In genomic region chr12:36216230-36216629, GRCm38 (mm10) we compare ENCODE assay signal across 20 mouse cellular contexts. TPM values are rescaled to one million over a fixed set of nuclear protein-coding genes. Genes with fewer than 3 reads are reported as not detected.
DNase-seq lines count a peak whose midpoint lies in the region; ATAC-seq and TF ChIP-seq lines count a peak whose summit lies in the region.
"Had no signal": no experiment of that assay in that cellular context is flagged by ENCODE, and none has a peak within 500 bp of the region (broad histone marks: within the 10 kb centered on the region; RNA-seq: fewer than 3 reads in every experiment).

No protein-coding gene starts in this region.

- TF ChIP-seq EP300 in lung, postnatal 0 days (IDR thresholded peaks at IDR 0.05): no peak

- WGBS in heart, embryonic 15.5 days: 50% methylated on average over 4 of the region's 4 CpGs
- 53% methylated on average over 4 of the region's 4 CpGs for WGBS in lung, postnatal 0 days
- WGBS in embryonic facial prominence, embryonic 15.5 days: 50% methylated on average over 4 of the region's 4 CpGs
- 58% methylated on average over 4 of the region's 4 CpGs for WGBS in stomach, embryonic 14.5 days

- no peaks in the 10 kb centered on the region for H3K4me1 ChIP-seq in heart, embryonic 15.5 days (replicated peaks)
- H3K4me1 ChIP-seq in lung, postnatal 0 days (ENCODE audit: insufficient read depth, low read depth, low read length): no peaks in the 10 kb centered on the region
- no peaks in the 10 kb centered on the region for H3K4me1 ChIP-seq in embryonic facial prominence, embryonic 15.5 days
- peaks cover 11% of the 10 kb centered on the region for H3K4me1 ChIP-seq in stomach, embryonic 14.5 days (ENCODE audit: control insufficient read depth, insufficient read depth, low read length)
- H3K4me1 ChIP-seq: forebrain, embryonic 10.5 days; neural tube, embryonic 13.5 days had no signal

- no peak overlapping the region for H3K4me3 ChIP-seq in heart, embryonic 15.5 days
- H3K4me3 ChIP-seq in lung, postnatal 0 days (ENCODE audit: low read depth, low read length): peak overlapping the region; percentile 40; the same call in 1 of the 2 replicates
- H3K4me3 ChIP-seq in embryonic facial prominence, embryonic 15.5 days (replicated peaks): no peak overlapping the region
- no peak overlapping the region for H3K4me3 ChIP-seq in stomach, embryonic 14.5 days (ENCODE audit: low read depth, low read length)
- H3K4me3 ChIP-seq: forebrain, embryonic 10.5 days; neural tube, embryonic 13.5 days had no signal

- no peak overlapping the region for H3K9ac ChIP-seq in heart, embryonic 15.5 days
- H3K9ac ChIP-seq in lung, postnatal 0 days (replicated peaks; ENCODE audit: low read depth): no peak overlapping the region
- no peak overlapping the region for H3K9ac ChIP-seq in embryonic facial prominence, embryonic 15.5 days
- no peak overlapping the region for H3K9ac ChIP-seq in stomach, embryonic 14.5 days (replicated peaks; ENCODE audit: low read depth, low read length)
- H3K9ac ChIP-seq: neural tube, embryonic 13.5 days had no signal

- no peaks in the 10 kb centered on the region for H3K9me3 ChIP-seq in heart, embryonic 15.5 days (replicated peaks)
- H3K9me3 ChIP-seq in lung, postnatal 0 days (ENCODE audit: low read length): no peaks in the 10 kb centered on the region
- H3K9me3 ChIP-seq in embryonic facial prominence, embryonic 15.5 days (replicated peaks): no peaks in the 10 kb centered on the region
- H3K9me3 ChIP-seq in stomach, embryonic 14.5 days (ENCODE audit: control insufficient read depth, low read depth, low read length): no peaks in the 10 kb centered on the region
- H3K9me3 ChIP-seq: forebrain, embryonic 10.5 days; neural tube, embryonic 13.5 days had no signal

- H3K36me3 ChIP-seq in heart, embryonic 15.5 days: no peaks in the 10 kb centered on the region
- H3K36me3 ChIP-seq in lung, postnatal 0 days (ENCODE audit: insufficient read depth, low read length): no peaks in the 10 kb centered on the region
- H3K36me3 ChIP-seq in embryonic facial prominence, embryonic 15.5 days: no peaks in the 10 kb centered on the region
- no peaks in the 10 kb centered on the region for H3K36me3 ChIP-seq in stomach, embryonic 14.5 days (ENCODE audit: control insufficient read depth, insufficient read depth, low read length)
- H3K36me3 ChIP-seq: forebrain, embryonic 10.5 days; neural tube, embryonic 13.5 days had no signal

- no peak for ATAC-seq in heart, embryonic 15.5 days (replicated peaks; ENCODE audit: insufficient number of reproducible peaks, insufficient read depth, low FRiP score, low read depth)
- ATAC-seq in lung, postnatal 0 days: no peak
- no peak for ATAC-seq in embryonic facial prominence, embryonic 15.5 days (ENCODE audit: insufficient number of reproducible peaks, low FRiP score, low TSS enrichment, low read depth)
- ATAC-seq in stomach, embryonic 14.5 days (ENCODE audit: insufficient number of reproducible peaks, insufficient read depth, low FRiP score, low read depth): peak; percentile 29; the same call in 1 of the 2 replicates

- TF ChIP-seq CTCF in lung, postnatal 0 days (IDR thresholded peaks at IDR 0.05): no peak

- no peaks in the 10 kb centered on the region for H3K27me3 ChIP-seq in heart, embryonic 15.5 days
- no peaks in the 10 kb centered on the region for H3K27me3 ChIP-seq in lung, postnatal 0 days (replicated peaks; ENCODE audit: insufficient read depth, low read length)
- H3K27me3 ChIP-seq in embryonic facial prominence, embryonic 15.5 days: no peaks in the 10 kb centered on the region
- no peaks in the 10 kb centered on the region for H3K27me3 ChIP-seq in stomach, embryonic 14.5 days (ENCODE audit: control insufficient read depth, insufficient read depth, low read length)
- H3K27me3 ChIP-seq: neural tube, embryonic 13.5 days had no signal

- no peak overlapping the region for H3K27ac ChIP-seq in heart, embryonic 15.5 days
- H3K27ac ChIP-seq in lung, postnatal 0 days (ENCODE audit: low read length): no peak overlapping the region
- no peak overlapping the region; the same call in 1 of the 2 replicates for H3K27ac ChIP-seq in embryonic facial prominence, embryonic 15.5 days (replicated peaks)
- no peak overlapping the region for H3K27ac ChIP-seq in stomach, embryonic 14.5 days (ENCODE audit: low read length)
- H3K27ac ChIP-seq: forebrain, embryonic 10.5 days; neural tube, embryonic 13.5 days had no signal

- H3K4me2 ChIP-seq in heart, embryonic 15.5 days: peak overlapping the region; percentile 24; the same call in 1 of the 2 replicates
- peak overlapping the region; percentile 52 for H3K4me2 ChIP-seq in lung, postnatal 0 days (replicated peaks; ENCODE audit: low read depth, low read length)
- 0 out of 2 replicates have a peak overlapping the region, but pooled peaks have one; percentile 8 for H3K4me2 ChIP-seq in embryonic facial prominence, embryonic 15.5 days (replicated peaks)
- 0 out of 2 replicates have a peak overlapping the region, but pooled peaks have one; percentile 25 for H3K4me2 ChIP-seq in stomach, embryonic 14.5 days (replicated peaks; ENCODE audit: low read depth, low read length)
- H3K4me2 ChIP-seq: liver, embryonic 11.5 days; neural tube, embryonic 13.5 days had no signal

- DNase-seq in heart, adult 18-20 months: no peak
- no peak for DNase-seq in lung, postnatal 0 days (ENCODE audit: low spot score)
- no peak for DNase-seq in lung, postnatal 36 days
- DNase-seq in layer of hippocampus, adult 11-12 months (ENCODE audit: low spot score): no peak
- no peak for DNase-seq in B cell, adult 2 months
- DNase-seq: cerebellum, adult 2 months; gastrocnemius, postnatal 25 days; kidney, adult 11 months; thymus, postnatal 36 days had no signal

RNA-seq across cellular contexts. Expression of gene Lrrc72, which starts 37.0 kb away (rescaled TPM):
- polyA plus RNA-seq in heart, embryonic 15.5 days (2015; fragmentation: Nextera tagmentation; extraction: Ambion mirVana): not detected in 2 replicates
- total RNA-seq in heart, adult 18-20 months (2021): not detected
- not detected in 2 replicates for polyA plus RNA-seq in lung, postnatal 0 days (2015; fragmentation: Nextera tagmentation; extraction: Ambion mirVana)
- 0.18 TPM in 1 of 2 replicates, not detected in the other for polyA plus RNA-seq in embryonic facial prominence, embryonic 15.5 days (2015; fragmentation: Nextera tagmentation; extraction: Ambion mirVana)
- polyA plus RNA-seq in stomach, embryonic 14.5 days (2014; fragmentation: Nextera tagmentation; extraction: Ambion mirVana): not detected in 2 replicates
- total RNA-seq: gastrocnemius, postnatal 25 days; layer of hippocampus, adult 8-10 months; left cerebral cortex, postnatal 10 days had no signal
- polyA plus RNA-seq: brain, embryonic 14.5 days; CD4-positive, CD25-positive, alpha-beta regulatory T cell, adult 4 months; cerebellum, adult 2 months; forebrain, embryonic 10.5 days; heart, postnatal 0 days; liver, embryonic 11.5 days; neural tube, embryonic 13.5 days had no signal

RNA-seq across cellular contexts. Expression of gene Bzw2, which starts 58.4 kb away (rescaled TPM):
- polyA plus RNA-seq in heart, embryonic 15.5 days (2015; fragmentation: Nextera tagmentation; extraction: Ambion mirVana): 186 and 205 TPM in 2 replicates
- 100 to 1,000 TPM; 192 to 199 TPM for total RNA-seq in heart, adult 18-20 months (2021)
- 43.4 and 44.2 TPM in 2 replicates for polyA plus RNA-seq in lung, postnatal 0 days (2015; fragmentation: Nextera tagmentation; extraction: Ambion mirVana)
- 164 and 177 TPM in 2 replicates for polyA plus RNA-seq in embryonic facial prominence, embryonic 15.5 days (2015; fragmentation: Nextera tagmentation; extraction: Ambion mirVana)
- 228 and 255 TPM in 2 replicates for polyA plus RNA-seq in stomach, embryonic 14.5 days (2014; fragmentation: Nextera tagmentation; extraction: Ambion mirVana)

RNA-seq across cellular contexts. Expression of gene Ankmy2, which starts 59.3 kb away (rescaled TPM):
- 26.7 and 27.0 TPM in 2 replicates for polyA plus RNA-seq in heart, embryonic 15.5 days (2015; fragmentation: Nextera tagmentation; extraction: Ambion mirVana)
- 10 to 100 TPM; 12.7 to 14.6 TPM for total RNA-seq in heart, adult 18-20 months (2021)
- 21.4 and 24.1 TPM in 2 replicates for polyA plus RNA-seq in lung, postnatal 0 days (2015; fragmentation: Nextera tagmentation; extraction: Ambion mirVana)
- 34.8 and 35.4 TPM in 2 replicates for polyA plus RNA-seq in embryonic facial prominence, embryonic 15.5 days (2015; fragmentation: Nextera tagmentation; extraction: Ambion mirVana)
- 44.7 and 51.3 TPM in 2 replicates for polyA plus RNA-seq in stomach, embryonic 14.5 days (2014; fragmentation: Nextera tagmentation; extraction: Ambion mirVana)
